Mouse (Mus musculus): ENCODE data around the gene Grwd1.

Gene Grwd1

DNA sequence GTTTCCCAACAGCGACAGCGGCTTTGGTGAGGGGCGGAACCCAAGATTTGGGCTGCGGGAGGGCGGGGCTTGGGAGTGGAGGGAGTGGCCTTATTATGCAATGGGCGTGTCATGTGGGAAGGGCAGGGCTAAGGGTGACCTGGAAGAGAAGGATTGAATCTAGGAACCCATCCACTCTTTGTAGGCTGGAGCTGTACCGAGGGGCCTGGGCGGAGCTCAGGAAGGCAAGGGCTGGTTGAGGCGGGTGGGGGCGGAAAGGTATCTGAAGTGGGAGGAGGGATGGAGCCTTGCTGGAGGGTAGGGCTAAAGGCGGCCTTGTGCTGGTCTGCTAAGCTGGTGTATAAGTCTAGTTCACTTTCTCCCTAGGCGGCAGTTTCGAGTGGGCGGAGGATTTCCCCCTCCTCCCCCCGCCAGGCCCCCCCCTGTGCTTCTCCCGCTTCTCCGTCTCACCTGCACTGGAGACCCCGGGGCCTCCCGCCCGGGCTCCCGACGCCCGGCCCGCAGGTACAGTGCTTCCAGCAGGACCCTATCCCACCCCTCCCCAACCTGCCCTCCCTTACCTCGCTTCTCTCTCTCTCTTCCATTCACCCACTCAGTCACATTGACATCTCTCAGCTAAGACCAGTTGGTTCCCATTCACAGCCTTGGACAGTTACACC, 30.1 kb downstream of the Grwd1 start:
- in situ Hi-C loops (cut with MseI, MboI) = loop anchor here in 1 of 2 experiments (5.0 kb wide), 1 partner anchor 63 kb away; no protein-coding TSS in a partner anchor

GRCm38 (mm10) chr7:45800001-45800400, 30.7 kb downstream of the Grwd1 start:
- in situ Hi-C loops (cut with MseI, MboI) = loop anchor here in 1 of 2 experiments (5.0 kb wide), 1 partner anchor 63 kb away; no protein-coding TSS in a partner anchor

GRCm38 (mm10) chr7:45798931-45799330, 31.8 kb downstream of the Grwd1 start:
- in situ Hi-C loops (cut with MseI, MboI) = no loop called here

DNA sequence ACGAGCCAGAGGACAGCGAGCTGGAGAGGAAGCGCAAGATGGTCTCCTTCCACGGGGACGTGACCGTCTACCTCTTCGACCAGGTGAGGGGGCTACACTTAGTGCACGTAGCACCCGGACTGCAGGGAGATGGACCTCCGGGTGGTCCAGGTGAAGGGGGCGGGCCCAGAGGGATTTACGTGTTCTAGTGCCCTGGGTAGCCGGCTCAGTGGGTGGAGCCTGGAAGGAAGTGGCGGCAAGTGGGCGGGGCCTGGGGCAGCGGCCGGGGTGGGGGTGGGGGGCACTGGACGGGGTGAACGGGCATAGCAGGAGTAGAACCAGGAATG, 32.3 kb downstream of the Grwd1 start:
- in situ Hi-C loops (cut with MseI, MboI) = no loop called here

GRCm38 (mm10) chr7:45797661-45798510, 32.9 kb downstream of the Grwd1 start:
- in situ Hi-C loops (cut with MseI, MboI) = no loop called here

DNA sequence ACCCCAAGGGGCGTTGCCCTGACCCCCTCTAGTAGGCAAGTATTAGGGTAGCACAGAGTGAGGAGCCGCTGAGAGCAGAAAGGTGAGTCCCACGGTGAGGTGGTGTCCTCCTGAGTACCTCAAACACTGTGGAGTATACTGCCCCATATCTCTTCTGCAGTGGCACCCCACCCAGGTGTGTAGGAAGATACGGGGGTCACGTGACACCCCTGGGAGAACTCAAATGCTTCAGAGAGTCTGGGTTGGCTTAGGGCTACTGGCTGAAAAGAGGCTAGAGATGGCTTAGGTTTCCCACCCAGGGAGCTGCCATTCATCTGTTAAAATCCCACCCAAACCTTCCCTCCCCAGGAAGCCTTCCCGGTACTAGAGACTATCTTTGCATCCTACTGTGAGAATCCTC, 33.8 kb downstream of the Grwd1 start:
- in situ Hi-C loops (cut with MseI, MboI) = no loop called here

- in situ Hi-C loops (cut with MseI, MboI) = no loop called here
Measured at GRCm38 (mm10) chr7:45794971-45795370, 35.8 kb downstream of the Grwd1 start.

DNA sequence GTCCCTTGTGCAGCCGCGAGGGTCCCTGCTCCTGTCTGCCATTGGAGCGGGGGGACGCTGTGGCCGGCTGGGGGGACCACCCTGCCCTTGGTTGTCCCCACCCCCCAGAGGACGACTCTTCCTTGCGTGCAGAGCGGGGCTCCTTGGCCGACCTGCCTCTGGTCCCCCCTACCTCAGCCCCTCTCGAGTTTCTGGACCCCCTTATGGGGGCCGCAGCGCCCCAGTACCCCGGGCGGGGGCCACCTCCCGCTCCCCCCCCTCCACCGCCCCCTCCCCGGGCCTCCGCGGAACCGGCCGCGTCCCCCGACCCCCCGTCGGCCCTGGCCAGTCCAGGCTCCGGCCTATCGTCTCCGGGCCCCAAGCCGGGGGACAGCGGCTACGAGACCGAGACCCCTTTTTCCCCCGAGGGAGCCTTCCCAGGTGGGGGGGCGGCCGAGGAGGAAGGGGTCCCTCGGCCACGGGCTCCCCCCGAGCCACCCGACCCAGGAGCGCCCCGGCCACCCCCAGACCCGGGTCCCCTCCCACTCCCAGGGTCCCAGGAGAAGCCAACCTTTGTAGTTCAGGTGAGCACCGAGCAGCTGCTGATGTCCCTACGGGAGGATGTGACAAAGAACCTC, 36.7 kb downstream of the Grwd1 start:
- in situ Hi-C loops (cut with MseI, MboI) = no loop called here

GRCm38 (mm10) chr7:45793240-45793639, 37.5 kb downstream of the Grwd1 start:
- in situ Hi-C loops (cut with MseI, MboI) = no loop called here

DNA sequence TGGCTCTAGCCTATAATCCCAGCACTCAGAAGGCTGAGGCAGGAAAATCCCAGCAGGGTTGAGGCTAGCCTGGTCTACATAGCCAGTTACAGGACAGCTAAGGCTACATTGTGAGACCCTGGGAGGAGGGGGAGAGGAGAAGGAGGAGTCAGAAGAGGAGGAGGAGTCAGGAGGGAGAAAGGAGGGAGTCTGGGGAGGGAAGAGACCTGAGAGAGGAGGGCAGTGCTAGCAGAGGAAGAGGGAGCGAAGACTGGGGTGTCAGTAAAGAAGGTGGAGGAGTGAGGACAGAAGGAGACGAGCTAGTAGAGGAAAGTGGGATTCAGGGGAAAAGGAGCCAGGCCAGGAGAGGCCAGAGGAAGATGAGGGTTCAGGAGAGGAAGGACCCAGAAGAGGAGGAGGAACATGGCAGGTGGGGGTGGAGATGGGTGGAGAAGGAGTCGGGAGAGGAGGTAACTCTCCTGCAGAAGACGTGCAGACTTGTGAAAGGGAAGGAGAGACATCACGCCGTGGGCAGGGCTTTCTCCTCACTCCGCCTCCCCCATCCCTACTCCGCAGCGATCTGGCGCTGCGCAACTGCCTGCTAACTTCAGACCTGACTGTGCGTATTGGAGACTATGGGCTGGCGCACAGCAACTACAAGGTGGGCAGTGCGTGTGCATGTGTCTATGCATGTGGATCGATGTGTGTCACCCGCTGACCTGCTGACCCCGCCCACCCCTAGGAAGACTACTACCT, 38.8 kb downstream of the Grwd1 start:
- in situ Hi-C loops (cut with MseI, MboI) = no loop called here

DNA sequence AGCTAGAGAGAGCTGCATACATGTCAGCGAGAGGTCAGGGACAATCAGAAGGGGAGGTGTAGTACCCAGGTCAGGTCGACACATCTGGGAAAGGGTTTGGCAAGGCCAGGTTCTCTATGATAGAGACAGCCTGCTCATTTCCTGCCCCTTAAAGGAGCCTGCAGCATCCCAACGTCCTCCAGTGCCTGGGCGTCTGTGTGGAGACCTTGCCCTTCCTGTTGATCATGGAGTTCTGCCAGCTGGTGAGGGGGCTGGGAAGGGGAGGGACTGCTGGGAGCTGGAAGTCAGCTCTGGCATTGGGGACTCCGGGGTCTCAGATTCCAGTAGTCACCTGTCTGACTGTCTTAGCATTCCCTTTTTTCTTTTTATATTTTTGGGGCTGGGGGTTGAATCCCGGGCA, 40.0 kb downstream of the Grwd1 start:
- in situ Hi-C loops (cut with MseI, MboI) = no loop called here

DNA sequence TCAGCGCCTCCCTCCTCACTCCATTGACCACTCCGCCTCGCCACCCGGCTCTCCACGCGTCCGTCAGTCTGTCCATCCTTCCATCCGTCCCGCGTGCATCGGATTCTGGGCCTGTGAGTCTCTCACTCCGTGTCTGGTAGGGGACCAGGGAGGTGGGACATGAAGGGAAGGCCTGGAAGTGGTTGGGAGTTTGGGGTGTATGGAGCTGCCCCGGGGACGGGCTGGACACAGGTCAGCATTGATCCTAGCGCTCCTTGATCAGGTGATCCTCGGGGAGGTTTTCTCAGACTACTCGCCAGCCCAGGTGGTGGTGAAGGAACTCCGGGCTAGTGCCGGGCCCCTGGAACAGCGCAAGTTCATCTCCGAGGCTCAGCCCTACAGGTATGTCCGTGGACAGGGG, 43.1 kb downstream of the Grwd1 start:
- in situ Hi-C loops (cut with MseI, MboI) = no loop called here

DNA sequence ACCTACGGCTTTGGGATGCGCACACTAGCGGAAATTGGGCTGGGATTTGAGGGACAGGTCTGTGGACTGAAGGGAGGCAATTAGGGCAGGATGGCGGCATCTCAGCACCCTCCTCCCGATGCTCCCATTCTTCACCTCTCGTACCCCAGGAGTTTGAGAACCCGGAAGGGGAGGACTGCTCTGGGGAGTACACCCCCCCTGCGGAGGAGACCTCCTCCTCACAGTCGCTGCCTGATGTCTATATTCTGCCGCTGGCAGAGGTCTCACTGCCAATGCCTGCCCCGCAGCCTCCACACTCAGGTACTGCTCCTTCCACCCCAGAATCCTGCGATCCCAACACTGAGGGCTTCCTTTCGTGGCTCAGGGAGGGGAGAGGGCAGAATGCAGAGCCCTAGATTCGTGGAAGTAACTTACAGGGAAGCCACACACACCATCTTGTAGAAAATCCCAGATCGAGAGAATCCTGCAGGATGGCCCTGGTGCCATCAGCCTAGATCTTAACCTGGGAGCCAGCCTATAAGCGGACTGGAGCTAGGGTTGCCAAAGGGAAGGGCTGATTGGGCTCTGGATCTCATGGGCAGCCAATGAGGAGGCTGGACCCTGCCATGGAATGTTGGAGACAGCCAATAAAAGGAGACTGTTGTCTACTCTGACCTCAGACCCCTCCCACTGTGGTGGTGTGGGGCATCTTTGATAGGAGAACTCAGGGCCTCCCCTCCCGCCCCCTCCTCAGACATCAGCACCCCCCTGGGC, 43.9 kb downstream of the Grwd1 start:
- in situ Hi-C loops (cut with MseI, MboI) = no loop called here

DNA sequence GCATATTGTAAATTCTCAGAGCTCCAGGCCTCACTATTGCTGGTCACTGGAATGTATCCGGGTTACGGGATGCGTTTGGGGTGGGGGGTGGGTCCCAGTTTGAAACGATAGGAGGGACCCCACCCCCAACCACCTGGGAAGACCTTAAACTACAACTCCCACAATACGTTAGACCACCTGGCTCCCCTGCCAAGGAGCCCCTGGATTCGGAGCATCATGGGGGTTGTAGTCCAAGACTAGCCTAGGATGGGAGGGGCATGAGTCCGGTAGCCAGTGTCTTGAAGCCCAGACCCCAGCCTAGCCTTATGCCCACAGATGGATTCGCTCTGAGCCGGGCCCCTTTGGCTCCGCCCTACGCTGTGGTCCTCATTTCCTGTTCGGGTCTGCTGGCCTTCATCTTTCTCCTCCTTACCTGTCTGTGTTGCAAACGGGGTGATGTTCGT, 44.6 kb downstream of the Grwd1 start:
- in situ Hi-C loops (cut with MseI, MboI) = no loop called here

DNA sequence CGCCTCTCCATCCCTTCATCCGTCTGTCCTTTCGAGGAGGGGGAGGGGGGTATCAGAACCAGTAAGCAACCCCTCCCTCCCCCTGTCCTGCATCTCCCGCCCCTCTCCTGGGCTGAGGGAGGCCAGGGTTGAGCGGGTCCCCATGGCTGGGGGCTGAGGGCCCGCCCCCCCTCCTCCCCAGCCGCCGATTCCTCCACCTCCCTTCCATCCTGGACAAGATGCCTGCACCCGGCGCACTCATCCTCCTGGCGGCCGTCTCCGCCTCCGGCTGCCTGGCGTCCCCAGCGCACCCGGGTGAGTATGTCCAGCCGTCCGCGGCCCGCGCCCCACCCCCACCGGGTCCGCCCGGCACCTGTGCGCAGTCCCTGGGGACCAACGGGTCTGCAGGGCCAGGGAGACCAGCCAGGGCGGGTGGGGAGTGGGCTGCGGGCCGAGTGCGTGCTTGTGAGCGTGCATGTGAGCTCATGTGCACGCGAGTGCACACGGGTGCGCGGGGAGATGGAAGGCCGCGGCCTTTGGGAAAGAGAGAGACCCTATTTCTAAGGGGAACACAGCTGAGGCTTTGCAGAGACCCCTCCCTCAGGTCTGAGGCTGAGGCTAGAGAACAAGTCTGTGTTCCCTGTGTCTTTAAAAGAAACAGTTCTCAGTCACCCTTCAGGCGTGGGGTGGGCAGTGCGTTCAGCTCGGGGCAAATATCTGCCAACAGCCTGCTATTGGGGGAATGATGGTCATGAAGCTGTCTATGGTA, 45.2 kb downstream of the Grwd1 start:
- in situ Hi-C loops (cut with MseI, MboI) = no loop called here

- in situ Hi-C loops (cut with MseI, MboI) = no loop called here
Measured at GRCm38 (mm10) chr7:45784524-45785372, 46.0 kb downstream of the Grwd1 start, which contains the start of gene Sult2b1. Gene Sult2b1 (minus strand): TSS chr7:45784669.

GRCm38 (mm10) chr7:45783511-45784091, 47.1 kb downstream of the Grwd1 start, which contains the start of gene Lmtk3:
Gene Lmtk3 (plus strand): TSS chr7:45783738.
- in situ Hi-C loops (cut with MseI, MboI) = no loop called here

DNA sequence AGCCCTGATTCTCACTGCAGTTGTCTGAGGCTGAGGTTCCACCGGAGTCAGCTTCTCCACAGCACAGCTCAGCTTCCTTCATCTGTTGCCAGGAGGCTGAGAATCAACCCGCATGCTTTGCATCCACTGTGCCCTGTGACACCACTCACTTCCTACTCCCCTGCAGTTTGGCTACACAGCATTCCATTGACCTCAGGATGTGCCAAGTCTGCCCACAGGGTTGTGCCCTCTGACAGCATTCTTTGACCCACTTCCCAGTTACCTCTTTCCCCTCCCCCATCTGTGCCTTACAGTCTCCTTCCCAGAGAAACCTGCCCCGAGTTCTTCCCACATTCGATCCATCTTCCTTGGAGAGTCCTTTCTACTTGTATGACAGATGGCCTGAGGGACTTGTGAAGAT, 48.5 kb downstream of the Grwd1 start:
- in situ Hi-C loops (cut with MseI, MboI) = no loop called here

- in situ Hi-C loops (cut with MseI, MboI) = no loop called here
Measured at GRCm38 (mm10) chr7:45779081-45779641, 51.6 kb downstream of the Grwd1 start.
